Mouse (Mus musculus) urinary bladder, adult 18-20 months (tissue): ENCODE results near the gene Olfr572.

Source experiments
- DNase-seq, 2 experiments: peaks; one replicate each; pipeline ENCODE4 v3.0.0; 2022; ENCODE audit warnings: low spot score in 2 of 2, mixed read lengths in 2 of 2

Olfr572 gene

DNA sequence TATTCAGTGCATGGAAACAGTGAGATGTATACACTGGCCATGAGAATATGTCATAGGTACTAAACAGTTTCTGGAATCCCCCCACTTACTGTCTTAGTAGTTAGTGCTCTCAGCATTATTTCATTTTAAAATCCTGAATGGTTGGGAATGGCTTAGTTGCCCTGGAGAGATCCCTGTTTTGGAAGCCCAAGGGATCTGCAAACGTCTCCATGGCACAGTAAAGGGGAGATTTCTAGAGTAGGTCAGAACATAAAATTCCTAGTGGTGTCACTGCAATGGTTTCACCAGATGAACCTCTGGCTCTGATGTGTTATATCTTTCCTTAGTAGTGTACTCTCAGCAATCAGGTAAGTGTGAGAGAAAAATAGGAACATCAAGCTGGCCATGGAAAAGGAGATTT is at the start of gene Olfr572:
Gene Olfr572, plus strand, starts transcription at position 301 of the 400 bp plus-strand sequence.
- no peak for DNase-seq

DNA sequence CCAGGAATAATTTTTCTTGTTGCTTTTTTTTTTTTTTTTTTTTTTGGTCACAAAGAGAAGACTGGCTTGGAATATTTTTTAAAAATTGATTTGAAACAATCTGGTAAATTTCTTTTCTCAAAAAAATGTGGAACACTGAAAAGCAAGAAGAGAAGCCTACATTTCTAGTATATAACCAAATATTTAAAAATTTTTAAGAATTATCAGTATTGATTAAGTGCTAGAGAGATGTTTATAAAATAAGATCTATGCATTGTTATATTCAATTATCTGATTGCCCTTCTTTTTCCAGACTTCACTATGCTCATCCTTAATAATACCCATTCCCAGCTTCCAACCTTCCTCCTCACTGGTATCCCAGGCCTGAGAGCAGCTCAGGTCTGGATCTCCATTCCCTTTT is 47.4 kb upstream of the Olfr572 start, which contains the start of gene Olfr568:
Gene Olfr568, plus strand, starts transcription at position 301 of the 400 bp plus-strand sequence.
- DNase-seq = no peak

DNA sequence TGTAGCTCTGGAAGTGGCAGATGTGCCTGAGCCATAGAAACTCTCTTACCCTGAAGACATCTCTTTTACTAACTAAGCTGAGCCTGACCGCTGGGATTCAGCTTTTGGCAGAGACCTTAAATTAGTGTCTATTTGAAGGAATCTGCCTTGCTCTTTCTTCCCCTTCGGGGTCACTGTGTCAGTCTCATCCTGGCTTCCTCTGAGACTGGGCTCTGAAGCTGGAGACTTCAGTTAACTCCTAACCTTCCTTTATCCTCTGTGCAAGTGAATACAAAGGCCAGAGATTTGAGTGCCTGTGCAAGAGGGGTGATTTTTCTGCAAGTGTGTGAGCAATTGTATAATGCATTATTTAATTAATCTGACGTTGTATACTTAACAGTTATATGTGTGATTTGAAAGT is 33.4 kb upstream of the Olfr572 start, which contains the start of gene Olfr569:
Gene Olfr569, minus strand, starts transcription at position 101 of the 400 bp plus-strand sequence.
- DNase-seq = no peak

DNA sequence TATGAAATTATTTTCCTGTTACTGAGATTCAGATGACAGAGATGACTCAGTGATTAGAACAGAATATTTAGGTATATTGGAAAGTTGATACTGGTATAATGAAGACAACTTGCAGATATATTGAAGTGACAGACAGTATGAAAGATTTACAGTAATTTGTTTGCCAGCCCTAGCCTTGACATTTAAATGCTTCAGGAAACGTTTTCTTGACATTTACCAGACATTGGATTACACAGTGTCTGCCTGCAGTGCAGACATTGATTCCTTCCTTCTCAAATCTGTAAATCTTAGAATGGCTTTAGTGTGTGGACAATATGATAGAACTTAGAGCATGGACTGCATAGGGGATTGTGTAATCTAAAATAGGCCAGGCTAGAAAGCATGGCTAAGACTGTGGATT is 8.9 kb upstream of the Olfr572 start:
- DNase-seq = no peak

DNA sequence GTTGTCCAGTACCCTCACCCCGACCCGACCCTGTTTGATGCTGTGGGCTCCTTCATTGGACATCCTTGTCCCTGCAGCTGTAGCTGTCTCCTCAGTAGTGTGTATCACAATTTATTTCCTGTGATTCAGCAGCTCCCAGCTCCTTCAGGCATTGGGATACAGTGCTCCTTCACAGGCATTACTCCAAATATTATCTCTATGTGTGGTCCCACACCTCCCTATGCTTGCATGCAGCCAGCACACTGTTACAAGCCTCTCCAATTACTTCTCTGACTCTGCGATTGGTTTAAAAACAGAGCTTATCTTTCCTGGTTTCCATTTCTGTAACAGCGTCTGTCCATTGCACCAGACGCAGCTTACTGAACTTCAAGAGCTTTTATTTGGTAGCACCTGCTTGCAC is 7.8 kb upstream of the Olfr572 start:
- DNase-seq = no peak

DNA sequence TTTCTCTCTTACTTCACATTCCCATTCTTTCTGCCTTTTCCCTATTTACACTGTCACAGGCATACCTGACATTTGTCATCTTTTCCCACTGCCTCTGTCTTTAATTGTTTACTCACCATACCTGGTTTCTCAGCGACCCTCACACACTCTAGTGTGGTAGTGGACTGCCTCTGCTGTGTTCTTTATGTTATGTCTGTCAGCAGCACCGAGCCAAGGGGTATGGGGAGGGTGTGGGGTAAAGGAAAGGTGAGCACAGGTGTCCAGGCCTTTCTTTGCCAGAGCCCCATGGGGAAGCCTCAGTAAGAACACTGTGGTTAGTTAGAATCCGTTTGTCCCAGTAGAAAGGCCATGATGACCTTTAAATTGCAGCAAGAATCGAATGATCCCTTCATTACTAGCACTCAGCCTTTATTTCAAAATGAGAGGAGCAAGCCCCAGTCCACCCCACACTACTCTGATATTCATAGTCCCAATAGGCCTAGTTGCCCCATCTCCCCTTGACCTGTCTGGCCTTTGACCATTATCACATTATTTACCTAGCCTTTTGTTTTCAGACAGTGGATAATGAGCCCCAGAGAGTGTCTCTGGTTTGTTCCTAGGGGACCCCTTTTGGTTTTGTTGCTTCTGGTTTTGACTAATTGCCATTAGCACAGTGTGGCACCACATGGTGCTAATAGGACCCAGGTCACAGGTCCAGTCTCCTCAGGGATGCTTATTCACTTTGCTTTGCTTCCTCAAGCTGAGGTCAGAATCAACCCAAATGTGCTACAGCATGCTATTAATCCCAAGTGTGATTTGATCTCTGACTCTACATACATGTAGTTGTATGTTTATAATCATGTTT is 7.0 kb upstream of the Olfr572 start, which contains the start of gene Olfr571:
Gene Olfr571, minus strand, starts transcription at position 505 of the 844 bp plus-strand sequence.
- no peak for DNase-seq

DNA sequence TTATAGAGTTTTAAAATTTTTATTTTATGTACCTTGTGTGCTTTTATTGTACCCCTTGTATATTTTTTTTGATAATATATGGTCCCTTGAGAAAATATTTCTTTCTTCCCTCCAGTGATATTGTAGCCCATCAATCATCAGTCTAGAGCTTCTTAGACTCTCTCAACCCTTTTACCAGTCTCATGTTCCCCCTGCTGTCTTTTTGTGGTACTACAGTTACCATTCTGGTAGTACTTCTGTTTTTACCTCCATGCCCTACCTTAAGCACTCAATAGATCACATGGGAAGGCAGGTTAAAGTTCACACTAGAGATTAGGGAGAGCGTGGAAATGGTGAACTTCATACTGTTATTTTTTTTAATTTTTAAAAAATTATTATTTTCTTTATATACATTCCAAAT is 4.6 kb upstream of the Olfr572 start:
- DNase-seq = no peak

DNA sequence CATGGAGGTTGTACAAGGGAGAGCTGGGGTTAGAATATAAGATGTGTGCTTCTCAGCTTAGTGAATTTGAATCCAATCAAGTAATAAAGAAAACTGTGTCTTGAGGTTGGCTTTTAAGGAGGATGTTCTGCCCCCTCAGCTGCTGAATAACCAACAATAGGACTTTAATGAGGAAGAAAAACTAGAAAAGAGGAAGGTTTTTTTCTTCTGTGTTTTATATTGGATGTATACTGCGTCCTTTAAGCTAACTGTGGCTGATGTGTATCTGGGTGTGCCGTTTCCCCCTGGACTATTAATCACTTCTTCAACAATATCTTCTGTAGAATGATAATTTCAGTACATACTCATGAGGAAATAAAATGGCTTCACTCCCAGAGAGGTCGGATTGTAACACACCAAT is 2.9 kb downstream of the Olfr572 start:
- no peak for DNase-seq

DNA sequence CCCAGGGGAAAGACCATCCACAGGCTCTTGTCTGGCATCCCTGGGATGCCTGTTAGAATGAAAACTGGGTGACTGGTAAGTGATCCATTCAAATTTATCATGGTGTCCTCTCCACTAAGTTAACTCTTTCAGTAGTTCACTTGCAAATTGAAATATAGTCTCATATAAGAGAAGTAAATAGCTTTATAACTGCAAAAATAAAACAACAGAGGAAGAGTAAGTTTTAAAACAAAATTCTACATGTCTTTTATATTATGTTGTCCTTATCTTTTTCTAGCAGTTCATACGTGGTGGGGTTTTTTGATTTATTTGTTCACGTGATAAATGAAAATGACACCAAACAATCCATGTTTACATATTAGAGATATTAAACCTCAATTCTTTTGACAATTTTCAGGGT is 18.3 kb downstream of the Olfr572 start, which contains the start of gene Olfr573-ps1:
Gene Olfr573-ps1, minus strand, starts transcription at position 101 of the 400 bp plus-strand sequence.
- no peak for DNase-seq

DNA sequence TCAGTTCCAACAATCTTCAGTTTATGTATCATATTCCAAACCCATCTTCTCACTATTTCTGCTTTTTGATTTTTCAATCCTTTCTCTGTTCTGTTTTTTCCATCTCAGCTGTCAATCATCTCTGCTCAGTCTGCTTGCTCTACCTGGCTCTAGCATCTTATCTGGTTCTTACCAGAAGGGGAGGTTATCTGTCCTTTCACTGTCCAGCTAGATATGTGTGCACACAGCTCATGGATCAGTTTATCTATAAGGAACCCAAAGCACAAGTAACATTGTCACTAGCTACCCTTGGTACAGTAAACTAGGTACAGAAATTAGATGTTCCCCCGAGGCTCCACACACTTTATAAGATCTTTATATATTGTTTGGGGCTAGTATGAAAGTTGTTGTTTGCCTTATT is 19.2 kb downstream of the Olfr572 start:
- no peak for DNase-seq

DNA sequence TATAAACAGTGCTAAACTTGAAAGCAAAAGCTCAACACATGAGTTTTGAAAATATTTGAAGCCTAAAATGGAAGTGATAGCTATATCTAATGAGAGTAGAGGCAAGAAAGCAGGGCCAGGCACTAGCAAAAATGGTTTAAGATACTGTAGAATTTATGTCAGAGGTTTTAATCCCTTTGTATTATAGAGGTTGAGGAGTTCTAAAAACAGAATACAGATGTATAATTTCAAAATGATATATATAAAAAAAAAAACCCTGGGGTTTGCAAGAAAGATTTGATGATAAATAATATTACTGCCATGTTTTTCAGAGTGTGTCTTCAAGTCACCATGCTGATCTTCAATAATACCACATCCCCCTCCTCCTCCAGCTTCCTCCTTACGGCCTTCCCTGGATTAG is 24.0 kb downstream of the Olfr572 start, which contains the start of gene Olfr574:
Gene Olfr574, plus strand, starts transcription at position 301 of the 400 bp plus-strand sequence.
- no peak for DNase-seq

DNA sequence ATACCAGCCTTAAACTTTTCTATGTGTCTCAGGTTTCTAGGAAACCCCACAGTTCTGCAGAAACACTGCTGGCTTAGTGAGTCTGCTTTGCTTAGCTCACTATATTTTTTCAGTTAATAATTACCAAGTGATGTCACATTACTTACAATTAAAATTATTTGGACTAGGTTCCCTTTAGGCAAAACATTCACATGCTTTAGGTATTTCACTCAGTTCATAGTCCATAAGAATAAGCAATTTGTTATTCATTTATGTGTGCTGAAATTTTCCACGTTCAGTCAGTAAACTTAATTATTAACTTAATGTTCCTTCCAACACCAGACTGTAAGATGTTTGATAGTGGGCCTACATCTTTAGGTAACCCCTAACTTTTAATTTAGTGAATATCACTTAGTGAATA is 26.5 kb downstream of the Olfr572 start:
- no peak for DNase-seq

DNA sequence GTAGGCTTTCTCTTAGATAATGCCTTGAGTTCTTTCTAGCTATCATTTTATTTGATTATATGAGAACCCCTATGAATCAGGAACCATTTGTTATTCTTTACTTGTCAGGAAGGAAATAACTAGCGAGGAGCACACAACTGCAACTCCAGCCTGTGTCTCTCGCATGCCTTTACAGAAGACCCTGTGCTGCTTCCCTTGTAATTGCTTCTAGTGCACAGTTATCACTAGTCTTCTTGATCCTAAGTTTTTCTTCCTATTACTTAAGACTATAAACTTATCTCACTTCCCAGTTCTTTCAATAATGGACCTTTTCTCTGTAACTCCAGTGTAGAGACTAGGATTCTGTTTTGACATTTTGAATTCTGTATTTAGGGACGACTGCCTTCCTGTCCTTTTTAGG is 33.9 kb downstream of the Olfr572 start:
- no peak for DNase-seq

DNA sequence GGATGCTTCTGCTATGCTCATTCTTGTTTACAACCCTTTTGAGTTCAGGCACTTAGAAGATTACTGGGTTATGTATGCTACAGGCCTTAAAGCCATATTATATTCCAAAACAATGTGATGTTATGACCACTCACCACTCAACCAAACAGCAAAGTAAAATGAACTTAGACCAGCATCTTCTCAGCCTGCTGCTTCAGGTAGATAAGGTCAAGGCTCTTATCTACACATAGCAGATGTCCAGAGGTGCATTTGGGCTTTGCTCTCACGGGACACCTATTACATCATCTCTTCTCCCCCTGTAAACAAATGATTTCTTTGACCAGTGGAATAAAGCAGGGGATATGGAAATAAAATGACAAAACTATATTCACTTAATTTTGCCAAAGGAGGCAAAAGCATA is 34.4 kb downstream of the Olfr572 start, which contains the start of gene Olfr575:
Gene Olfr575, minus strand, starts transcription at position 183 of the 400 bp plus-strand sequence.
- DNase-seq = no peak

DNA sequence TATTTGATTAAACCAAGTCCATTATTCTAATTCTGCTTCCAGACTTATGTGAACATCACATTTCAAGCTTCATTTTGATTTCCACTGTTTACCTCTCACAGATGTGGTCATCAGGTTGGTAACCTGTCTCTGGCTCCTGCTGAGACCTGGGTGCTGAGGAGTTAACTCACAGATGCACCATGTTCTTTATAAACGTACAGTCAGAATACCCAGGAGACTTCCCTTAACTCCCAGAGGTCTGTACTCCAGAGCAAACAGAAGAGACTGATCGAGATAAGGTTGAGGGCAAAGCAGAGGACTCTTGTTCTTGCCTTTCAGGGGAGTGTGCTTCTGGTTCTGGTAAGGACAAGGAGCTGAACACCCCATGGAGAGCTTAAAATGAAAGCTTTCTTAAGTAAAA is 38.2 kb downstream of the Olfr572 start, which contains the start of gene Olfr576:
Gene Olfr576, plus strand, starts transcription at position 301 of the 400 bp plus-strand sequence.
- DNase-seq = no peak

DNA sequence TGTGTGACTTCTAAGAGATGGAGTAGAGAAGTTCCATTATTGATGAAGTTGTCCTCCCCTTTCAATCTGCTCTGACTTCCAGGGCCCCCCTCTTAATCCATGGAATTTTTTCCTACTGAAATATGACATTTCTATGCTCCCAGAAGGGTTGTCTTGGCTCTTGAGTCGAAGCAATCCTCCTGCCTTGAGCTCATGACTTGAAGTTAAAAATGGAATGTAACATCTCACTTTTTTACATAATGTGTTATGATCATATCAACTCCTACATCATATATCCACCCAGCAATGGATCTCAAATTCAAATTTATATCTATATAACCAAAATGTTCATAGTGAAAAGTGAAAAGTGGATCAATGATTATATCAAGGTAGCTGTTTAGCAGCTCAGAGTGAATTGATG is 50.2 kb downstream of the Olfr572 start:
- DNase-seq = no peak

DNA sequence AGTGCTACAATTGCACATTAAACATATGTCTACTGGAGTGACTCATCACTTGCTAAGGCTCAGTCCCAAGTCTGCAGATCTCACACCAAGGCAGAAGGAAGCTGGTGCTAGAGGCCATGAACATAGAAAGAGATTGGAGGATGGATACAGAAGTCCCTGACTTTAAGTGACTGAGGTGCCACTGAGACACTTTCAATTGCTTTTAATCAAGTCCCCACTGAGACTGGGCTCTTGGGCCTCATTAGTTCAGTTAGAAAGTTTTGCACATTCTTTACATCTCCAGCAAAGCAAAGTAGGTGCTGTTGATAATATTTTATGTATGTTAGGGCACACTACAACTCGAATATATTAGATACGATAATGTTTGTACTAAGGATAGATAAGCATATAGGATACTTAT is 51.6 kb downstream of the Olfr572 start, which contains the start of gene Olfr577:
Gene Olfr577, minus strand, starts transcription at position 101 of the 400 bp plus-strand sequence.
- DNase-seq = no peak
